Mouse (Mus musculus) limb, embryonic 13.5 days (tissue): ENCODE data around the gene Fam240a. TPM values are rescaled to one million over a fixed set of nuclear protein-coding genes. Genes with fewer than 3 reads are reported as not detected.

Experiments used
- ATAC-seq: fragments of 200-750 bp; cut with Nextera tagmentation; 2 replicates; pipeline ENCODE4 v1.8.0; 2017; ENCODE audit warnings: low read depth, moderate number of reproducible peaks, moderate TSS enrichment; ENCODE audit not compliant: low FRiP score
- H3K27ac ChIP-seq: fragments of 300-500 bp; sonication (generic); 2 replicates; pipeline ENCODE4 v1.5.1; 2015; ENCODE audit warnings: inconsistent platforms, mild to moderate bottlenecking, moderate library complexity
- H3K27me3 ChIP-seq: fragments of 300-500 bp; sonication (generic); 2 replicates; pipeline ENCODE4 v1.6.1; 2015; ENCODE audit warnings: mild to moderate bottlenecking, inconsistent platforms
- H3K36me3 ChIP-seq: fragments of 300-500 bp; sonication (generic); 2 replicates; pipeline ENCODE4 v1.6.1; 2015; ENCODE audit warnings: inconsistent platforms, mild to moderate bottlenecking, moderate library complexity
- H3K4me1 ChIP-seq: fragments of 300-500 bp; sonication (generic); 2 replicates; pipeline ENCODE4 v1.6.1; 2015; ENCODE audit warnings: inconsistent platforms
- H3K4me2 ChIP-seq: fragments of 300-500 bp; sonication (generic); replicated peaks from 2 replicates; pipeline ENCODE4 v1.6.1; 2015; ENCODE audit warnings: inconsistent platforms, mild to moderate bottlenecking, moderate library complexity
- H3K4me3 ChIP-seq: fragments of 300-500 bp; sonication (generic); 2 replicates; pipeline ENCODE4 v1.5.1; 2015; ENCODE audit warnings: moderate library complexity, mild to moderate bottlenecking, inconsistent platforms
- H3K9ac ChIP-seq: fragments of 300-500 bp; sonication (generic); 2 replicates; pipeline ENCODE4 v1.6.1; 2015; ENCODE audit warnings: mild to moderate bottlenecking, inconsistent platforms
- H3K9me3 ChIP-seq: fragments of 300-500 bp; sonication (generic); 2 replicates; pipeline ENCODE4 v1.6.1; 2016; ENCODE audit warnings: inconsistent platforms
- WGBS: fragments of 180-500 bp; shearing (Covaris S2); methylation state at CpG from one replicate; pipeline ENCODE4 v1.1.7; 2015; 5-methylcytosine and 5-hydroxymethylcytosine counted together
- microRNA-seq: library from miRNA; unstranded; fragments of <30 nt; microRNA quantifications from one replicate; pipeline ENCODE4, GENCODE M21; 2016
- polyA plus RNA-seq: library from polyadenylated mRNA; unstranded; fragments of >200 nt; fragmentation: Nextera tagmentation; extraction: Ambion mirVana; gene quantifications from 2 replicates; pipeline ENCODE4 v1.2.1, GENCODE M21; 2015

Fam240a gene
- polyA plus RNA-seq, 1 experiment from 2014 or later, result not detected

DNA sequence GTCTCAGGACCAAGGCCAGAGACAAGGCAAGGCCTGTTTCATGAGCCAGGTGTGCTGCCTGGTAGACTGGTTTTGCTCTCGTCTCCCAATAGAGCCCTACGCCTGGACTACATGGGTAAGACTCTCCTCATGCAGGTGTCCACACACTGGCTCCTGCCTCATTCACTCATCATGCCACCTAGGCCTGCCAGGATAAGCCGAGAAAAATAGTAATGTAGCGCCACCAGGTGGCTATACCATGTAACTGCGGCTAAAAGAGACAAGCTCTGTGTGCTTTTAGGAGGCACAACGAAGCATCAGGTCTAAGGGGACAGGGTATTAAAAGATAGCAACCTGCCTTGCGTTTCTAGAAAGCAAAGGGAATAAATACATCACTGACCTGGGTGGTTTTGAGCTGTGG is 45.6 kb downstream of the Fam240a start:
- Histone ChIP-seq H3K9me3 (no peaks in the 10 kb centered on the region), H3K9ac (no peak overlapping the region), H3K27me3 (peaks cover 32% of the 10 kb centered on the region), H3K4me3 (no peak overlapping the region), H3K27ac (no peak overlapping the region), H3K36me3 (no peaks in the 10 kb centered on the region), H3K4me1 (peaks cover 30% of the 10 kb centered on the region), H3K4me2 (no peak overlapping the region)
- no peak for ATAC-seq
- WGBS, result 18% methylated on average over 7 of the region's 7 CpGs

Small RNAs within 50 kb of the gene (microRNA-seq; reads per million reads assigned to microRNA genes)
- not detected for gene Gm24269

Other genes with a start within 250 kb of the Fam240a start
- 3.5 and 4.8 TPM in 2 replicates for gene Myl3, start 175.0 kb downstream of the Fam240a start, polyA plus RNA-seq
- 91.1 and 97.7 TPM in 2 replicates for gene Pth1r, start 169.7 kb downstream of the Fam240a start, polyA plus RNA-seq
- not detected in 2 replicates for gene Prss42, start 118.7 kb downstream of the Fam240a start, polyA plus RNA-seq
- gene Prss44, start 102.9 kb downstream of the Fam240a start, polyA plus RNA-seq, result not detected in 2 replicates
- not detected in 2 replicates for gene Prss43, start 90.2 kb downstream of the Fam240a start, polyA plus RNA-seq
- not detected in 2 replicates for gene Prss45, start 82.3 kb downstream of the Fam240a start, polyA plus RNA-seq
- not detected in 2 replicates for gene Prss46, start 72.4 kb downstream of the Fam240a start, polyA plus RNA-seq
- gene Prss50, start 58.9 kb downstream of the Fam240a start, polyA plus RNA-seq, result 0.31 and 0.38 TPM in 2 replicates
- 1.3 and 1.4 TPM in 2 replicates for gene Als2cl, start 37.0 kb downstream of the Fam240a start, polyA plus RNA-seq
- 1.1 and 1.2 TPM in 2 replicates for gene Tmie, start 36.7 kb downstream of the Fam240a start, polyA plus RNA-seq
- 0.11 and 0.13 TPM in 2 replicates for gene Tdgf1, start 29.3 kb upstream of the Fam240a start, polyA plus RNA-seq
- gene Lrrc2, start 34.7 kb upstream of the Fam240a start, polyA plus RNA-seq, result 0.05 TPM in 1 of 2 replicates, not detected in the other
- not detected in 2 replicates for gene Rtp3, start 73.7 kb upstream of the Fam240a start, polyA plus RNA-seq
- gene Ltf, start 102.4 kb upstream of the Fam240a start, polyA plus RNA-seq, result 0.69 and 0.73 TPM in 2 replicates
- gene Ccrl2, start 140.7 kb upstream of the Fam240a start, polyA plus RNA-seq, result 0.33 and 0.68 TPM in 2 replicates
- 37.2 and 39.8 TPM in 2 replicates for gene Lrrfip2, start 200.7 kb upstream of the Fam240a start, polyA plus RNA-seq